Mouse (Mus musculus) left cerebral cortex, adult 2 months (tissue): ENCODE measurements around the gene Mlip. TPM values are rescaled to one million over a fixed set of nuclear protein-coding genes. Genes with fewer than 3 reads are reported as not detected.
A peak's percentile ranks its signal among the peaks of the same experiment; 100 is the strongest.

Source experiments
- DNase-seq, 2 experiments: peaks; one replicate each; pipeline ENCODE4 v3.0.0; 2021 to 2022; ENCODE audit warnings: low spot score in 2 of 2, mixed read lengths in 1 of 2; ENCODE audit errors: extremely low spot score in 1 of 2
- H3K27ac ChIP-seq: fragments of 200-600 bp; 2 replicates; pipeline ENCODE4 v1.8.1; 2022
- H3K4me3 ChIP-seq: fragments of 200-600 bp; 2 replicates; pipeline ENCODE4 v1.8.1; 2022
- CTCF ChIP-seq: fragments of 200-600 bp; IDR thresholded peaks from 2 replicates; pipeline ENCODE4 v1.8.1; 2022; ENCODE audit warnings: antibody characterized with exemption, mild to moderate bottlenecking, moderate library complexity
- intact Hi-C: fragments of 180-260 bp; cut with DNase I; formaldehyde crosslinking; loops from one replicate; pipeline ENCODE4 v1.15.1; 2025
- total RNA-seq, 2 experiments: library from RNA; stranded (reverse); gene quantifications; 2 replicates each; pipeline ENCODE4 v1.2.3; 2021

Mlip gene
- total RNA-seq, 2 experiments from 2014 or later = 133 to 136 TPM

- intact Hi-C loops = loop anchor here (5.0 kb wide), 1 partner anchor 66 kb away; no protein-coding TSS in a partner anchor
Observed at GRCm38 (mm10) chr9:77276451-77277154, 76.2 kb downstream of the Mlip start.

GRCm38 (mm10) chr9:77272727-77273126, 80.0 kb downstream of the Mlip start:
- DNase-seq = no peak
- intact Hi-C loops = no loop called here
- Histone ChIP-seq H3K4me3 (no peak overlapping the region), H3K27ac (no peak overlapping the region)
- TF ChIP-seq CTCF = no peak

More at GRCm38 (mm10) chr9:77276451-77277154, 76.2 kb downstream of the Mlip start:
- H3K27ac ChIP-seq = peak overlapping the region; percentile 65
- H3K4me3 ChIP-seq = no peak overlapping the region
- TF ChIP-seq CTCF = no peak
- DNase-seq = no peak

GRCm38 (mm10) chr9:77265268-77266017, 87.3 kb downstream of the Mlip start:
- no peak for TF ChIP-seq CTCF
- Histone ChIP-seq H3K4me3 (no peak overlapping the region), H3K27ac (peak overlapping the region; percentile 70)
- intact Hi-C loops = loop anchor here (5.0 kb wide), 2 partner anchors 42 to 68 kb away; no protein-coding TSS in a partner anchor
- DNase-seq = peak; percentile 26 to 32

- DNase-seq = no peak
- no peak overlapping the region for H3K27ac ChIP-seq
- H3K4me3 ChIP-seq = no peak overlapping the region
- TF ChIP-seq CTCF = no peak
- intact Hi-C loops = no loop called here
Observed at GRCm38 (mm10) chr9:77259052-77259451, 93.7 kb downstream of the Mlip start.

- Histone ChIP-seq H3K27ac (no peak overlapping the region), H3K4me3 (no peak overlapping the region)
- no peak for TF ChIP-seq CTCF
- intact Hi-C loops = no loop called here
- no peak for DNase-seq
Observed at GRCm38 (mm10) chr9:77258265-77258664, 94.5 kb downstream of the Mlip start.

- intact Hi-C loops = loop anchor here (5.0 kb wide), 2 partner anchors 48 to 57 kb away; no protein-coding TSS in a partner anchor
- DNase-seq = no peak
- Histone ChIP-seq H3K4me3 (no peak overlapping the region), H3K27ac (peak overlapping the region; percentile 92)
- no peak for TF ChIP-seq CTCF
Observed at GRCm38 (mm10) chr9:77254514-77254913, 98.3 kb downstream of the Mlip start.

GRCm38 (mm10) chr9:77252761-77253160, 100.0 kb downstream of the Mlip start:
- no peak for TF ChIP-seq CTCF
- no peak for DNase-seq
- H3K27ac ChIP-seq = peak overlapping the region; percentile 92
- peak overlapping the region; percentile 44; the same call in 1 of the 2 replicates for H3K4me3 ChIP-seq
- intact Hi-C loops = loop anchor here (1.0 to 5.0 kb wide), 4 partner anchors 50 to 122 kb away; no protein-coding TSS in a partner anchor

- peak; percentile 17 to 36 for DNase-seq
- Histone ChIP-seq H3K4me3 (peak overlapping the region; percentile 44), H3K27ac (peak overlapping the region; percentile 92)
- TF ChIP-seq CTCF = no peak
- intact Hi-C loops = loop anchor here (1.0 to 5.0 kb wide), 4 partner anchors 50 to 123 kb away; no protein-coding TSS in a partner anchor
Observed at GRCm38 (mm10) chr9:77252134-77252533, 100.6 kb downstream of the Mlip start.

GRCm38 (mm10) chr9:77251511-77252112, 101.2 kb downstream of the Mlip start:
- peak overlapping the region; percentile 55 for H3K4me3 ChIP-seq
- peak in 1 of 2 experiments; percentile 54 for DNase-seq
- peak overlapping the region; percentile 95 for H3K27ac ChIP-seq
- intact Hi-C loops = loop anchor here (1.0 to 5.0 kb wide), 4 partner anchors 51 to 123 kb away; no protein-coding TSS in a partner anchor
- TF ChIP-seq CTCF = no peak

GRCm38 (mm10) chr9:77198250-77198649, 154.5 kb downstream of the Mlip start:
- DNase-seq = no peak
- no peak overlapping the region for H3K4me3 ChIP-seq

GRCm38 (mm10) chr9:77179486-77179885, 173.3 kb downstream of the Mlip start:
- no peak overlapping the region for H3K4me3 ChIP-seq
- TF ChIP-seq CTCF = no peak
- no peak overlapping the region for H3K27ac ChIP-seq
- DNase-seq = no peak
- intact Hi-C loops = no loop called here

More at GRCm38 (mm10) chr9:77198250-77198649, 154.5 kb downstream of the Mlip start:
- H3K27ac ChIP-seq = peak overlapping the region; percentile 38; the same call in 1 of the 2 replicates
- TF ChIP-seq CTCF = no peak
- intact Hi-C loops = loop anchor here (5.0 kb wide), 2 partner anchors 54 to 69 kb away; no protein-coding TSS in a partner anchor
